Mouse (Mus musculus) adipocyte (in vitro differentiated cells): ENCODE measurements around the gene Ubr1.
A peak's percentile ranks its signal among the peaks of the same experiment; 100 is the strongest.

ENCODE experiments used
- DNase-seq: peaks from one replicate; pipeline ENCODE4 v3.0.0-alpha.2; 2016; ENCODE audit warnings: low spot score

Gene Ubr1

GRCm38 (mm10) chr2:120853151-120853550, 117.4 kb downstream of the Ubr1 start:
- no peak for DNase-seq

DNA sequence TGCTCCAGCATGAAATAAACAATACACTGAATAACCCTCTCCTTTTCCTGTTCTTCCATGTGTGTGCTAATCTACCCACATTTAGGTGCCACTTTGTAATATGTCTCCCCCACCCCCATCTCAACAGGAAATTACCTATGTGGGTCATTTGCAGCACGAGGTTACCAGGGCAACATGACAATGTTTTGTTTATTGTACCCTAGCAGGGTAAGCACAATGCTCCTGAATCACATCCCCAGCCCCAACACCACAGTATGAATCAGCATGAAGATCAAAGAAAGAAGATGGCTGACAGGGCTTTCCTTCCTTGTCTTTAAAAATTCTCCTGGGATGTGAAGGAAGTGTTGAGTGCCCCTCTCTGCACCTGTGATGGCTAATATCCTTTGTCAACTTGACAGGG, 117.9 kb downstream of the Ubr1 start:
- no peak for DNase-seq

DNA sequence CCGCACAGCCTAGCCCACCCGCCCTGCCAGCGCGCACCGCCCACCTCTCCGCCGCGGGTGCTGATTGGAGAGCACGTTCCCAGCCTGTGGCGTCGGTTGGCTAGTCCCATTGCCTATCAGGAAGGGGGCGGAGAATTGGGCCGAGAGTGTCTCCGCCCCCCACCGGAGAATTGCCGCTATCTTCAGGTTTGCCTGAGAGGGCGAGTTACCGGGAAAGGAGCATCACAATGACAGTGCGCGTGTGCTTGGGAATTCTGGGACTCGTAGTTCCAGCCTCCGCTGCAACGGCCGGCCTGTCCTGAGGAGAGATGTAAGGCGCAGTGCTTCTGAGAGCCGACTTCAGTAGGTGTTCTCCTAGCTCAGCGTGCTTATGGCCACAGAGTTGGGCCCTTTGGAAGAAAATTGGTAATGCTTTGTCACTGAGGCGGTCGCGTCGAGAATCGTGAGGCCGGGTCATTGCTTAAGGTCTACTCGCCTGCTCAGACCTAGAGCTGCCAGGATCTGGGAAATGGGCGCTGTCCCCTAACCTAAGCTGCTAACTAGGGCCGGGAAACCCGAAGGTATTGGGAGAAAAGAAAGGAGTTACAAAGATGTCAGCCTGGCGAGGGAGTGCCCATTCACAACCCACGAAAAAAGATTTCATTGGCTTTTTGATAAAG, 120.0 kb downstream of the Ubr1 start, which contains the start of gene Ttbk2:
Gene Ttbk2 (minus strand): TSS at position 181 of the 659 bp plus-strand sequence.
- peak; percentile 99 for DNase-seq

- peak; percentile 22 for DNase-seq
Observed at GRCm38 (mm10) chr2:120849449-120850423, 120.8 kb downstream of the Ubr1 start, which contains the start of gene Cdan1. Gene Cdan1 (minus strand): TSS chr2:120850128.

GRCm38 (mm10) chr2:120845280-120845679, 125.2 kb downstream of the Ubr1 start:
- DNase-seq: no peak

DNA sequence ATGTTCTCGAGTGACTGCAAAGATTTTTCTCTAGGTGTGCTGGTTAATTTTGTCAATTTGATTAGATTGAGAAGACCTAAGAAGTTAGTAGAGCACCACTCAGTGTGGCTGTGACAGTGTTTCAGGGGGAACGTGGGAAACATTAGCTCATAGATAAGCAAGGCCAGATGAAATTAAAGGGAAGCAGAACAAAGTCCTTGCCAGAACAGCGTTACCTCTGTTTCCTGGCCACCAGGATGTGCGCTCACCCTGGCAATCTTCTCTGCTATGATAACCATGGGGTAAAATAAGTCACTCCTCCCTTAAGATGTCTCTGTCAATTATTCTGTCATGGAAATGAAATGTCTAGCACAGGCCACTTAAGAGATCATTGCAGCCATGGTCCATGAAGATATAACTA, 126.5 kb downstream of the Ubr1 start:
- DNase-seq: no peak

DNA sequence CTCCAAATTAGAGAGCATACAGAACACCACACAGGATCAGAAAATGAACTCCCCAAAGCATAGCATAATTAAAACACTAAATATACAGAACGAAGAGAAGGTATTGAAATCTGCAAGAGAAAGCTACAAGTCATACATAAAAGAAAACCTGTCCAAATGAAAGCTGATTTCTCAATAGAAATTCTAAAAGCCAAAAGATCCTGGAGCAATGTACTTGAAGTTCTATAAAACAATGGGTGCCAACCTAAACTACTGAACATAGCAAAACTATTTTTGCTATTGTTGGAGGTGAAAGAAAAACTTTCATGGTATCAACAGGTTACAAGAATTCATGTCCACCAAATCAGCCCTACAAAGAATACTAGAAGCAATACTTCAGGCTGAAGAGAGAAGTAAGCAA, 129.3 kb downstream of the Ubr1 start:
- no peak for DNase-seq

DNA sequence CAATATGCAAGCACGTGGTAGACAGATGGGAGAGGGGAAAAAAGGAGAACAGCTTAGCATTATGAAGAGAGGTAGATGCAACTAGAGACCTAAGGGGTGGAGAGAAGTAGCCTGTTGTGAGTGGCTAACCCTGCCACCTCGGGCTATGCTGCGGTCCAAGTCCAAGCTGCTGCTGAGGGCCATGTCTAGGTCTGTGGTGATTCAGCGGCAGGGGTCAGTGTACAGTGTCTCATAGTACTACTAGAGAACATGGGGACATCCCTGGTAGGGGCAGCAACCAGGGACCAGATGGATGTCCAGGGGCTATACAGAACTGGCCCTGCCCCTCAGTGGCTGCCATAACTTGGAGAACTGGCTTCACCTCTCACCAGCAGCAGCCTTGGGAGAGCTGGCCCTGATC, 135.3 kb downstream of the Ubr1 start:
- DNase-seq: no peak

DNA sequence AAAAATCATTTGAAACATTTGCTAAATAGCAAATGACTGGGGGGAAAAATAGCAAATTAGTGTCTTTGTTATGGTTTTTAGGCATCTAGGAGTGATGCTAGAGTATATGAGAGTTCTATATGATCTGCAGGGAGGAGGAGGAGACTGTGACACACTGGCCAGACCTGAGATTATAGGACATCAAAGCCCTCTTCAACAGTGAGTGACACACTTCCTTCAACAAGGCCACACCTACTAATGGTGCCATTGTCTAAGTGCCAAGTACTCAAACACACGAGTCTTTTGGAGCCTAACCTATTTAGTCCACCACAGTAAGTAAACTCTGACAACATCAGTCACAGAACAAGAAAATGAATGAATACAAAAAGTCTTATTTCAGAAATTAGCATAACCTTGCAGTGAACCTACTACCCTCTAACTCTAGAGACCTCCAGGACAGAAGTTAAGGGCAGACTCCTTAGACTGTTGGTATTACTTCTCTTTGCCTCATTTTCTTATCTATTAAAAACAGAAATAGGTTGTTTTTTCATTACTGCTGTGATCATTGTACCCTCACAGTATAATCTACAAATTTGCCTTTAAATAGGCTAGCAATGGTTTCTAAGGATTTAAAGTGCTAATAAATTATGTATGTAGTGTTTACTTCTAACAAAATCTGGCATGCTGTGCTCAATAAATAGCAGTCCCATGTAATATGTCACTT, 143.4 kb downstream of the Ubr1 start:
- DNase-seq: no peak
